Mouse (Mus musculus) MN1 (cell line): ENCODE results near the gene Rag2.
A peak's percentile ranks its signal among the peaks of the same experiment; 100 is the strongest.

Experiments used
- DNase-seq: peaks from one replicate; pipeline ENCODE4 v3.0.0-alpha.2; 2016; ENCODE audit warnings: low spot score

The Rag2 gene

DNA sequence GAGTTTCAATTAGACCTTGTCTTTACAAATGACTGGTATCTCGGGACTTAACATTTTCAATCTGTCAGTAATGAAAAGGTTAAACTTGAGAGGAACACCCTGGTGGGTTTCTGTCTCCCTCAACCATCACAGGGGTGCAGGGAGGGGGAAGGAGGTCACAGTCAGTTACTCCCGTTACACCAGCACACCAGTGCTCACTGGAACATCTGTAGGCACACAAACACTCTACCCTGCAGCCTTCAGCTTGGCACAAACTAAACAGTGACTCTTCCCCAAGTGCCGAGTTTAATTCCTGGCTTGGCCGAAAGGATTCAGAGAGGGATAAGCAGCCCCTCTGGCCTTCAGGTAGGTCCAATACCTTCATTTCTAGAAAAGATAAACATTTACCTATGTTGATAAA lies at the start of gene Rag2:
Gene Rag2 (plus strand): TSS at position 193 of the 400 bp plus-strand sequence.
- no peak for DNase-seq

DNA sequence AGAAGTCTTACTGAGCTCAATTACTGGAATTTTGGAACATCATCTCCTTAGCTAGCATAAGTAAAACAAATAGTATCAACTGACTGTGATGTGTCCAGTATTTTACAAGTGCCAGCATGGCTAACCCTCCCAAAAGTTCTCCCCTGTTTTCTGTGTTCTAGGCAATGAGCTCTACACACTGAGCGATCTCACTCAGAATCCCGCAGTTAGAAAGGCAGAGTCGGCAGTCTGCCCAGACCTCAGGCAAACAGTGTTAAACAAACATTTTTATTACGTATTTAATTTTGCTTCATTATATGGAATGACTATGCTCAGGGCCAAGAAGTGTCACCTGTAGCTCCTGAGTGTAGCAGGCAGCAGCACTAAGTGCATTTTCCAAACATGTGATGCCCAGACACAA lies 47.3 kb upstream of the Rag2 start:
- no peak for DNase-seq

DNA sequence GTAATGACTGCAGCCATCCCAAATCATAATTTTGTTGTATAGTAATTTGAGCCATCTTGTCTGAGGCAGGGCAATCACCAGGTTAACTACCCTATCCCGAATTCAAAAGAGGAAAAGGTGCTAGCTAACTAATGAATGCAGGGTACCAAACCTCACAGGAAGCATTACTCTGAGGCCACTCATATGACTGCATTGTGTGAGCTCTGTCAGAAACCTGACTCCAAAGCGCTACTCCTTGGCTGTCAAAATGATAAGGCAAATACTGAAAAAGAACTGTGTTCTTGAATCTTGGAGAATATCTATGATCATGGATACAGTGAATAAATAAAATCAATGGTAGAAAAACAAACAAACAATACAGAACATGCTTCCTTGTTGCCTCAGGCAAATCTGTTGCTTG lies 44.5 kb upstream of the Rag2 start:
- DNase-seq: no peak

DNA sequence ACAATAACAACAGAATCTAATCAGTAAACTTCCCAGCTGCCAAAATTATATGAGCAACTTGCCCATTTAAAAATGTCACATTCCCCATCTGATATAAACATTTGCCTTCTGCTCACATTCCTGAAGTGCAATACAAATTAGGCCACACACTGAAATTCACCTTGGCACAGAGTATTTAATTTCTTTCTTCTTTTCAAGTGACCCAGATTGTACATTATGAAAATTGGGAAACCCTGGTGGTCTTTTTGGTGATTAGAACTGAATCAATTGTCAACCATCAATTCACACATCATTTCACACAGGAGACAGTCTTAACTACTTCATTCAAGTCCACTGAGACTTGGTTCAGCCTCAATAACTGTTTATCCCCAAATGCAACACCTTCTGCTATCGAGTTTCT lies 44.1 kb upstream of the Rag2 start:
- DNase-seq: no peak

DNA sequence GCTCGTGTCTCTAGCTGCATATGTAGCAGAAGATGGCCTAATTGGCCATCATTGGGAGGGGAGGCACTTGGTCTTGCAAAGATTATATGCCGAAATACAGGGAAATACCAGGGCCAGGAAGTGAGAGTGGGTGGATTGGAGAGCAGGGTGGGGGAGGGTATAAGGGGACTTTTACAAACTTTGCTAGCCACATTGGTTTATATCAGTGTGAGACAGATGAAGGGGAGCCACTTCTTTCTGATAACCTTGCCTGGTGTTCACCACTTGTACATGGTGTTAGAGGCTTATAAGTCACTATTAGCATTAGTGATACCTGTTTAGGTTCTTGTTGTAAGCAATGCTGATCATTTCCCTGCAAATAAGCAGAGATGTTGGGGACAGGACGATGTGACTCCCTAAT lies 43.5 kb upstream of the Rag2 start:
- DNase-seq: no peak

DNA sequence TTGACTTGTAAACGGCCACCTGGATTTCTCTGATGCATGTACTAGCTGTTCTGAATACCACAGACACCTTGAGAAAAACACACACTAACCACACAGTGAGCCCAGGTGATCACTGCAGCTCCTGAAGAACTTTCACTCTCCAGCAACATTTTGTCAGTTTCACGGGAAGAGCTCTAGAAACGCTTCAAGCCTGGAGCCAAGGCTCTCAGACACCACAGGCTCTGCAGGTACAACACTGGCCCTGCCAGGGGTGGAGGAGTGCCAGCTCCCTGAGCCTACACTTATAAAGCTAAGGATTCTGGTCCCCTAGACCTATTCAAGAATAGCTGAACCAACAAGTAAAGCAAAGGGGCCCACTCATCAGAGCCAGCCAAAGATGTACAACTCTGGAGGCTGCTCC lies 43.1 kb upstream of the Rag2 start:
- no peak for DNase-seq

DNA sequence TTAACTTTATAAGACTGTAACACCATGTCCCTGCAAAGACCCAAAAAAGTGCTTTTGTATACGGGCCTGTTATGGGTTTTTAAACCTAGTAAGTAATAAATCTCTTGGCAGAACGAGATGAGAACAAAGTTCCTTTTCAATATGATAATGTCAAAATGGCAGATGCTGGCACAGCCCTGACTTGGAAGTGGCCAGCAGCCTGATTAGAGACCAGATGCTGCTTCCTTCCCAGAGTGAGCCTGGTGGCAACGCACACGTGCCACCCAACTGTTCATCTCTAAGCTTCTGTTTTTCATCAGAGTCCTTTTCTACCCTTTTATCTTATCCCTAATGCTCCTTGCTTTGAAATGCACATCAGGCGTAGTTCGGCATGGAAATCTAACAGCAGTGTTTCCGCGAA lies 33.2 kb upstream of the Rag2 start:
- peak; percentile 16 for DNase-seq

DNA sequence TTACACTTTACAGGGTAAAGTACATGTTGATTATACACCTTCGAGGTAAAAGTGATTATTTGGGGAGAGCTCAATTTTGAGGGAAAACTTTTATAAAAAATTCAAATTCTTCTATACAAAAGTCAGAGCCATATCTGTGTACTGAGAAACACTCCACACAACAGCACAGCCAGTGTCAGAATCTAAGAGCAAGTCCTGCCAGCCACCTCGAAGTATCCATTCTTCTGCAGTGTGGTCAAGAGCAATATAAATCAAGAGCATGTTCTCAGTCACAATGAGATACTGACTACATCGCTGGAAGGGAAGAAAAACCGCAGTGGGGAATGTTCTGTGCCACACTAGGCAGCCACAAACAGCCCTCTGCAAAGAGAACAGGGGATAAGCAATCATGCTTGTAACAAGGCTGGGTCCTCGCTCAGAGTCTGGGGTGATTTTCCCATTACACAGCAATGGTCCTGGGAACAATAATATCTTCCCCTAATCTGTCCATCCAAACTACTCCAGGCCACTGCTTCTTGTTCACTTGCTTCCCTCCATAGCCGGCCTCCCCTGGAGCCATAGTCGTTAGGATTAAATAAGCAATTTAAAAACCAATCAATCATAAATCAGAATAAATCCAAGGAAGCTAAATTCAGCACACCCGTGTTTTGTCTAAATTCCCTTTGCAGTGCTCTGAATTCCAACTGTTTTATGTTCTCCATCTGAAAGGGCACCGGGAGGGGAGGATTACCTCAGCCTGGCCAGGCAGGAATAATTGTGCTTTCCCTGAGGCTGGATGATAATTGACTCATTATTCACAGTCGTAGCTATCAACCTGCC lies 32.3 kb upstream of the Rag2 start:
- no peak for DNase-seq

DNA sequence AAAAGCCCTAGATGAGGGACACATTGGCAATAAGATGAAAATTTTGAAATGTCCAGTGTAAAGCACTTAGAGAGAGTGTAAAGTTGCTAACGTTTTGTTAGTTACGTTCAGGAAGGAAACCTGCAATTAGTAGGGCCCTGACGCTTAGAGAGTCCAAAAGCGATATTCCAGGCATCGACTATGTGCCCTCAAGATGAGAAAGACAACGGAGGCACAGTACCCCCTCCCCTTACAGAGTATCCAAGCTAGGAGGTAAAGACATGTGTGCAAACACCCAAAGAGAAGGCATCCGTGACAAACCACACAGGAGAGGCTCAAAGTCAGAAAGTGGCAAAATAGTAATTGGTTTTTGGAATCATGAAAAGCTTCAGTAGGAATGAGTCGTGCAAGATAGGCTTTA lies 31.6 kb upstream of the Rag2 start:
- no peak for DNase-seq

DNA sequence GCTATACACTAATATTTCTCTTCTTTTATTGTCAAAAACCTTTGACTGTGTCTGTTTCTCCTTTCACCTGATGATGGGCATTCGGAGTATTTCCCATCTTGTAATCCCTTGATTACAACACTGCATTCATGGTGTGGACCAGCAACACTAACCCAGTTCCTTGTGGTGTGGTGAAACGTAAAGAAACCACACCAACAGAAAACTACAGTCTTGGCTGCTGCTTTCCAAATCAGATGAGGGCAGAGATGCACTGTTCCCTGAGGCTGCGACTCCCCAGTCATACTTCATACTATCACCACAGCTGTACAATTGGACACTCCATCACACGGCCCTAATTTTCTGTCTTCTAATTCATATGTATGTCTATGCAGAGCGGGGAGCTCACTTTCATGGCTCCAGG lies 29.8 kb upstream of the Rag2 start:
- no peak for DNase-seq

DNA sequence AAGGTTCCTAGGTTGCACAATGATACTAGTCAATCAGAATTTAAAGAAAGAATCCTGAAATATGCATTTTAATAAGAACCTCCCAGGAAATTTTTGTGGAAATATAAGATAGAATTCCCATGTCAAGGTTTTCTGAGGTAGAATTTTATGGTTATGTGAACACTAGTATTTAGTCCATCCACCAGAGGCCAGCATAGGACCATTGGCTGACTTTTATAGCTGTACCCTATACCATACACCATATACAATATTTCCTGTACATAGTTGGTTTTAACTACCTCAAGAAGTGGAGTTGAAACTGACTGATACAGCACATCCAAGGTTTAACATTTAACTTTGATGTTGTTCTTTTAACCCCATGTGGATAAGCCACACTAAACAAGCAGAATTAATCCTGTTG lies 27.3 kb upstream of the Rag2 start:
- DNase-seq: no peak

DNA sequence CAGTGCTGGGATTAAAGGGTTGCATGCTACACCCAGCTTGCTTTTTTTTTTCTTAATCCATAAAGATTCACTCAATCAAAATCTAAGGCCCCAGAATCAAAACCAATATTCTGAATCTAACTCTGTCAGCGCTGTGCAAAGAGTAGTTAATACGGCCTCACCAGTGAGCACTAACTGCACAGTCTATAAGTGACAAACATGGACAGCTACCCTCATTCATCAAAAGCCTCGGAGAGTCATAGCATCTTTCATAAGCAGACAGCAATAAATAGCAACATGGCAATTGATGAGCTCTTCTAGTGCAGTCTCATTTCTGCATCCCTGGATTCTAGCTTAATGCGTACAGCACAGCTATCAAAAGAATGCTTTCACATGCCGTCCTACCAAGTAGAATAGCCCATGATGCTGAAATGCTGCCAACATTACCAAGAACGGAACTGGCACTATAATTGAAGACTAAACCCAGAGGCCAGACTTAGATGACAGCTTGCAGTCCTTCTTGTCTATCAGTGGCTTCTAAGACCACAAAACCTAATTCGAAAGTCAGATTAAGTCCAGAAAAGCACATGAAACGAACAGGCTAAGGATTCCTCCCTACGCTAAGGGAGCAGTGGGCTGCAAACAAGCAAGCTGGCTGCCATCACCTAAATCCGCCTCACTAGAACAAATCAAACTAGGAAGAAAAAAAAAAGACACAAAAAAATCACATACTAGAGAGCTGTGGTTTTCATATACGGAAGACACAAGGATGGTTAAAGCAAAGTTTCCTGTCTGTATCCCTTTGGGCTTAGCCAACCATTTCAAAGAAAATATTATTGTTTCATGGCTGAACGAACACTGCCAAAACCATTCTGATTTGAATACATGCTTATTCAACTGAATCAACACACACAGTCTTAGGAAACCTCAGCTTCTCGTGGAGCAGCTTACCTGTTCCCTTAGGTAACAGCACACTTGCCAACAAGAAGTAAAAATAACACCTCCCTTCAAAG lies 26.0 kb upstream of the Rag2 start:
- DNase-seq: no peak

DNA sequence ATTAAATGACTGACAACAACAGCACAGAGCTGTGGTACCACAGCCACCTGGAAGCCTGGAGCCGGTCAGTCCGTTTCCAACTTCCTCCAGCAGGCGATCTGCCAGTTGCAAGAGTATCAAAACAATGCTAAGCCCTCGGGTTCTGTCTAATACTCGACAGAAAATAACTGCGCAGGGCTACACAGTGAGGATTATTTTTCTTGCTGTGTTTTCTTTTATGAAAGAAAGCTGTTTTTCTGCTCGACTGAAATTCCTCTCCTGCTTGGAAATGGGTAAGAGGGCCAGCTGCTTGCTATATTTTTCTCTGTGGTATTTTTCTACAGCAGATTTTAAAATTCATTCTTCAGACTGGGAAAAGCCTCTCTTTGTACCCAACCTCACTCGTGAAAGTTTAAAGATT lies 23.8 kb upstream of the Rag2 start:
- no peak for DNase-seq

DNA sequence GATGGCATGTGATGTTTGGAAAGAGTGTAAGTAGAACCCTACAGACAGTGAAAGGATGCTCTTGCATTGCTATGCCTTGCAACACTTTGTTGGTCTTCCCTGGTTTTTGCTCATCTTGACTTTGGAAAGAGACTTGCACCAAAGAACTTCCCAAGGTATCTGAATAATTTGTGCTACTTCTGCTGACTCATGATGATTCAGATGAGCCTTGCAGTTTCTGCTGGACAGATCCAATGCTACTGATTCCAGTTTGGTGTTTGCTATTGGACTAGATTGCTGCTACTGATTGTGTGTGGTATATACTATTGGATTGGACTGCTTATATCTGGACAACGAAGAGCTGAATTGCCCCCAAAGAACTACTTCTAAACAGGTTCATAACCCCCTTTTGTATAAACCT lies 21.4 kb upstream of the Rag2 start:
- DNase-seq: no peak

DNA sequence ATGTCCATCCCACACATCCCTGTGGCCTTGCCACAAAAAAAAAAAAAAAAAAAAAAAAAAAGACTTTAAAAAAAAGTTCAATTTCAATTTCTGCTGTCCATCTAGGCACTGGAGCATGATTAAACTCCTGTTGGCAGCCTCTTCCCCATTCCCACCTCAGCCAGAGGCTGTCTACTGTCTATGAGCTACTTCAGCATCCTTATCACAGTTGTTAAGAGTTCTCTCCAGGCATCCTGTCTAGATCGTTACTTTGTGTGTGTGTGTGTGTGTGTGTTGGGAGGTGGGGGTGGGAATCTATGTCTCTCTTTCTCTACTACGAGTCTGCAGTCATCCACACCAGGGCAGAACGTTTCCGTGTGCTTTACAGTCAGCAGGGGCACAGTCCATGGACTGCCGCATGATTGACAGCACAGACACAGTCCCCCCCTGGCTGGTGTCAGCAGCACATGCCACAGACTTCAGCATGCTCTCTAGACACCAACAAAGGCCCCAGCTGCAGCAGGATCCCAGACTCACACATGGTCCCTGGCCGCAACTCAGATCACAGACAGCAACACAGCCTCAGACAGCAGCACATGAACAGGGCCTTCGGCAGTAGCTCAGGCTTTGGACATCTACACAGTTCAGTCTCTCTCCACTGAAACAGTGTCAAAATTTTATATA lies 16.2 kb upstream of the Rag2 start:
- DNase-seq: no peak

DNA sequence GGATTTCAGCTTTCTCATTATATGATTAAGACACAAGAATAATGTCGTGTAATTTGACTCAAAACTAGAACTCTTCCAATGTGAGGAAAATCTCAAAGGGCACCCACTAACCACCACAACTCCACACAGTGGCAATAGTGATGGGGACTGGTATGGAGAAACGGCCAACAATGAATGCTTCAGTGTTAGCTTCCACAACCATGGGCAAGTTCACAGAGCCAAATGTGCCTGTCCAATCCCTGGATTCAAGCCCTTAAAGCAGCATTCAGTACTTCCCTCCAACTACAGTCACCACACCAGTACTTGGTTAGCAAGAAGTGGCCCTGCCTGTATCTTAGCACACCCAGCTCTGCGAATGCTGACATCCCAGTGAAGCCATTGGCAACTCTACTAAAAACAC lies 13.7 kb upstream of the Rag2 start:
- no peak for DNase-seq

DNA sequence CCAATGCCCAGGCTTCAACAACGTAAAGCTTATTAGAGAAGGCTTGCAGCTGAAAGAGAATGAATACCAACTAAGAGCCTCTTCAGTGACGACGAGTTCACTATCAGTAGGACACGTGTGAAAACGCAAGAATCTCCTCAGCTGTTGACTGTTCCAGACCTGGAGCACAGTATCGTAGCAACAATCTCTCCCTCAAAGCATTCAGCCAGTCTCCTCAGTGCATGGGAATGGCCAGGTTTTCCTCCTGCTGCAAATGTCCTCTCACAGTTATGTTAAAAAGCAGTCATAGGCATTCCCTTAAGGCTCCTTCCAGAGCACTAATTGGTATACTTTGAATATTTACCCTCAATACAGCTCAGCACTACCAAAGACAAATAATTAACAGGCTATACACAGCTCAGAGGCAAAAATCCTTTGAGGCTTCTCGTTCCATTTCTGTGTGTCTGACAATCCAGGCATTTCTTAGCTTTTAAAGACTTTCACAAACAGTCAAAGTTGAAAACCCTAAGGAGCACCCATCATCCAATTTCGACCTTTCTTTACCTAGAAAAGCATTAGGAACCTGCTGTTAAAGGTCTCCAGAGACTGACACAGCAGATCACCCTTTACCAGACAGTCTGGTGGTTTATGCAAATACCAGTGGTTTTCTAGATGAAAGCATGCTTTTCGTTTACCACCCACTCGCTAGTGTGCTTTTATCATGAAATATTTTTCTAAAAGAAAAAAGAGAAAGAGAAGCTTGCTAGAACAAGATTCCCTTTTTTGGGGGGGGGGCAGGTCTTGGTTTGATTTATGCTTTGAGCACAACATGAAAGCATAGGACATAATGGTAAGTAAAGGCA lies 8.8 kb upstream of the Rag2 start:
- DNase-seq: no peak

DNA sequence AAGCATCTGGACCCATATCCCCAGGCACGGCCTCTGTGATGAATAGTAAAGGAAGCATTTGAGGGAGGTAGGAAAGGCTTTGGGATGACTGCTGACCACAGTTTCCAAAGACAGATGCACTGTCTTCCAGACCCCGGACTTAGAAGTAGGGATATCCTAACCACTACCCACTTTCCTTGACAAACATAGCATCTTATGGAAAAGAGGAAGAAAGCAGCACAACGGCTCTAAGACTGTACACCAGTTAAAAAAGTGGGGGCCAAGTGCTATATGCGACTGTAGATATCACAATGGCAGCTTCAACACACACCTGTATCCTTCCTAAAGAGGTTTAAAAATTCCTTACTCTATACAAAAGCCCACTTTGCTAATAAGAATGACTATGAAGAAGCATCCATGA lies 6.1 kb upstream of the Rag2 start:
- DNase-seq: no peak

DNA sequence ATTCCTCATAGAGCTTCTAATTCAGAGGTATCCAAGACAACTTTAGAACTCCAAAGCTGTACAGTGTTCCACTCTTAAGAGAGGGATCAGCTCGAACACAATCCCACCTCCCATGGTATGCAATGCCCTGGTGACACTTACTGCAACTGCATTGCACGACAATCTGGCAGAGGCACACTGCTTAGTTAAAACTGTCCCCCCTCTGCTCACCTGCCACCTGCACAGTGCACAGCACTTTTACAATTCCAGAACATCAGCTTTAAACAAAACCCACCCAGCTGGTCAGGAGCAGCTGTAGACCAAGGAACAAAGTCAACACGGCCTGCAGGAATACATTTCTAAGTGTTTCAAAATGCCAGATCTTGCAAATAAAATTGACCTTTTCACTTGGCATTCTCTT lies 3.6 kb upstream of the Rag2 start:
- no peak for DNase-seq

DNA sequence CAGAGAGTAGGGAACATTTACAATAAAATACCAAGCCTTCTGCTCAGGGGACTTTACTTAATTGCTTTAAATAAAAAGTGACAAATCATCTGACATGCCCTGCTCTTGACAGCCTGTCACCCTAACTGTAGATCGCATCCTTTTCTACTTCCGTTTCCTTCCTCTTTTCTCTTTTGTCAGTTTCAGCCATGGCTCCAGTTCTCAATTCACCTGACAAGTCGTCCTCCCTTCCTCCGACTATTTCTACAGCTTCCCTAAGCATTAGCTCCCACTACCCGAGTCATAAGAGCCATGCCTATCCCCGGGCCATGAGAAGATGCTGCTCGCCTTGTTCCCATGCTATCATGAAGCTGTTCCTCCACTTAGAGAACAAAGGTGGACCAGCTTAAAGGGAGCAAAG lies 2.9 kb upstream of the Rag2 start:
- no peak for DNase-seq

DNA sequence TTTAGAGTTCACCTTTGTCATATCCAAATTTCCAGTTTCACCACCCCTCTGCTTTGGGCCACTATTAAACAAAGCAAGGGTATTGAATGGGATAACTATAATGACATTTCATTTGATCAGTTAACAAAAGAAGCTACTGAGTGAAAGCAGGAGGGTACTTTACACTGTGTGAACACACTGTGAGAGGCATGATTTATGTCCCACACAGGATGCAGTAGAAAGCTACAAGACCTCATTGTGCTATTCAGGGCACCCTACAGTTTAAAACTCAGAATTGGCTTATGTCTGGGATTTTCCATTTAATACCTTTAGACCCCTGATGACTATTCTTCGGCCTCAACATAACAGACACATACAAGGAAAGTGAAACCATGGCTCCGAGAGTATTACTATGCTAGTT lies 1.5 kb upstream of the Rag2 start:
- no peak for DNase-seq

DNA sequence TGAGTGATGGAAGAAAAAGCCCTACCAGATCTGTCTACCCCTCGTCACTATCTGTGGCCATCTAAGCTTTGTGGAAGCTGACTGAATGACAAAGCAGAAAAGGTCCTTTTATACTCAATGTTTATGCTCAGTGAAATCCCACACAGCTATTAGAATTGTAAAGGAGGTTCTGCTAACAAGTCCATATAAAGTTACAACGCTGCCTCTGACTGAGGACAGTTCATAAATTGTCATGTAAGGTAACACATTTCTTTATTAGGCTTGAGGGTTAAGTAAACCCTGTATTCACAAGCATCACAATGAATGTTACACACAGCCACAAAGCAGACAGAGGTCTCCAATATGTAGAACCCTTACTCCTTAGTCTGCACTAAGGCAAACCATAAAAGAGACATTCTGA lies 507 bp upstream of the Rag2 start:
- no peak for DNase-seq
